Mouse (Mus musculus): ENCODE results near the gene Nacc1. TPM values are rescaled to one million over a fixed set of nuclear protein-coding genes. Genes with fewer than 3 reads are reported as not detected.
A peak's percentile ranks its signal among the peaks of the same experiment; 100 is the strongest.

Nacc1 gene
- polyA plus RNA-seq, 1 experiment from 2014 or later: 12.3 TPM

DNA sequence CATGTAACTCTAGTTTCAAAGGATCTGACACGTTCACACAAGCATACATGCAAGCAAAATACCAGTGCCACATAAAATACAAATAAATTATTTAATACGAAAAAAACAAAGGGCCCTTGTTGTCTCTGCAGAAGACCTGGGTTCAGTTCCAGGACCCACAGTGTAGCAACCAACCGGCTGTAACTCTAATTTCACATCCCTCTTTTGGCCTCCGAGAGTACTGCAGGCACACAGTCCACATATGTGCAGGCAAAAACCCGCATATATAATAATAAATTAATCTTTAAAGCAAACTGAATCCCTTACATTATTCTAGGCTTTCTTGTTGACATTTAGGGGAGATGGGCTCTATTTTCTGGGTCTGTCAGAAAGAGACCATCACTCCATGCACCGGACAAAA, 40.9 kb downstream of the Nacc1 start:
- Histone ChIP-seq H3K9me3 (replicated peaks) (no peaks in the 10 kb centered on the region), H3K36me3 (no peaks in the 10 kb centered on the region), H3K27me3 (replicated peaks) (no peaks in the 10 kb centered on the region), H3K9ac (replicated peaks) (no peak overlapping the region), H3K4me3 (replicated peaks) (no peak overlapping the region), H3K27ac (replicated peaks) (0 out of 2 replicates have a peak overlapping the region, but pooled peaks have one; percentile 37), H3K4me1 (peaks cover 11% of the 10 kb centered on the region), H3K4me2 (no peak overlapping the region)
- ATAC-seq (ENCODE audit: low FRiP score): no peak
- 59% methylated on average over 6 of the region's 6 CpGs for WGBS

- H3K4me3 ChIP-seq (replicated peaks): no peak overlapping the region
- no peak overlapping the region for H3K4me2 ChIP-seq
- no peak overlapping the region for H3K9ac ChIP-seq (replicated peaks)
- peaks cover 20% of the 10 kb centered on the region for H3K4me1 ChIP-seq
- WGBS: 80% methylated on average over 5 of the region's 5 CpGs
- no peaks in the 10 kb centered on the region for H3K36me3 ChIP-seq
- no peak for ATAC-seq (ENCODE audit: low FRiP score)
- no peaks in the 10 kb centered on the region for H3K27me3 ChIP-seq (replicated peaks)
- H3K27ac ChIP-seq (replicated peaks): no peak overlapping the region
- H3K9me3 ChIP-seq (replicated peaks): no peaks in the 10 kb centered on the region
These were observed 44.6 kb downstream of the Nacc1 start for GRCm38 (mm10) chr8:84643019-84643418.

GRCm38 (mm10) chr8:84641578-84642361, 45.9 kb downstream of the Nacc1 start:
- H3K27ac ChIP-seq (replicated peaks): no peak overlapping the region
- 94% methylated on average over 1 of the region's 1 CpGs for WGBS
- no peaks in the 10 kb centered on the region for H3K9me3 ChIP-seq (replicated peaks)

DNA sequence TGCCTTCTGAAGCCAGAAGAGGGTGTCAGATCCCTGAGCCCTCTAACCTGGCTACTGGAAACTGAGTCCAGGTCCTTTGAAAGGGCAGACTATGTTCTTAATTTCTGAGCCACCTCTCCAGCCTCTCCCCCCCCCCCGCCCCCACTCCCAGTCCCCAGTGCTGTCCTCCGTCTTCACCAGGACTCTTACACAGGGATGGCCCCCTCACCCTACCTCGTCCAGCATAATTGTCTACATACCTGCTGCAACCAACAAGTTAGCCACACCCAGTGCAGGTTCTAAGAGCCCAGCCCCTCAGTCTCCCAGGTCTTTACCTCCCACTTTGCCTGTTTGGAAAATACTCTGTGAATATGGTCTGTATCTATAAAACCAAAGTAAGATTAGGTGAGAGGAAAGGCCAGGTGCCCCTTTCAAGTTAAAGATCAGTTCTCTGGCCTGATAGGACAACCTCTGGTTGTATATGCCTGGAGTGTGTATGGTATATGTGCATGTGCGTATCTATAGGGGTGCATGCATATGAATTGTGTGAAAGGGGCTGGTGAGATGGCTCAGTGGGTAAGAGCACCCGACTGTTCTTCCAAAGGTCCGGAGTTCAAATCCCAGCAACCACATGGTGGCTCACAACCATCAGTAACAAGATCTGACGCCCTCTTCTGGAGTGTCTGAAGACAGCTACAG, 46.9 kb downstream of the Nacc1 start:
- H3K4me2 ChIP-seq: no peak overlapping the region
- H3K27ac ChIP-seq (replicated peaks): no peak overlapping the region
- H3K4me3 ChIP-seq (replicated peaks): no peak overlapping the region
- no peaks in the 10 kb centered on the region for H3K27me3 ChIP-seq (replicated peaks)
- H3K9me3 ChIP-seq (replicated peaks): no peaks in the 10 kb centered on the region
- 0 out of 2 replicates have a peak, but pooled peaks cover 3% of the 10 kb centered on the region for H3K36me3 ChIP-seq
- 77% methylated on average over 7 of the region's 7 CpGs for WGBS
- H3K4me1 ChIP-seq: peaks cover 17% of the 10 kb centered on the region
- no peak for ATAC-seq (ENCODE audit: low FRiP score)
- H3K9ac ChIP-seq (replicated peaks): no peak overlapping the region

More at GRCm38 (mm10) chr8:84641578-84642361, 45.9 kb downstream of the Nacc1 start:
- Histone ChIP-seq H3K36me3 (no peaks in the 10 kb centered on the region), H3K4me2 (no peak overlapping the region), H3K4me3 (replicated peaks) (no peak overlapping the region), H3K27me3 (replicated peaks) (no peaks in the 10 kb centered on the region), H3K9ac (replicated peaks) (no peak overlapping the region), H3K4me1 (peaks cover 12% of the 10 kb centered on the region)
- no peak for ATAC-seq (ENCODE audit: low FRiP score)

GRCm38 (mm10) chr8:84640010-84640588, 47.6 kb downstream of the Nacc1 start:
- Histone ChIP-seq H3K4me1 (peaks cover 24% of the 10 kb centered on the region), H3K36me3 (0 out of 2 replicates have a peak, but pooled peaks cover 3% of the 10 kb centered on the region), H3K27me3 (replicated peaks) (no peaks in the 10 kb centered on the region), H3K9me3 (replicated peaks) (no peaks in the 10 kb centered on the region), H3K4me3 (replicated peaks) (peak overlapping the region; percentile 42), H3K4me2 (peak overlapping the region; percentile 87), H3K27ac (replicated peaks) (peak overlapping the region; percentile 65; the same call in 1 of the 2 replicates), H3K9ac (replicated peaks) (no peak overlapping the region)
- ATAC-seq (ENCODE audit: low FRiP score): no peak
- 32% methylated on average over 9 of the region's 9 CpGs for WGBS

GRCm38 (mm10) chr8:84639162-84640009, 48.3 kb downstream of the Nacc1 start:
- peak; percentile 93 for ATAC-seq (ENCODE audit: low FRiP score)
- H3K9ac ChIP-seq (replicated peaks): peak overlapping the region; percentile 62
- no peaks in the 10 kb centered on the region for H3K27me3 ChIP-seq (replicated peaks)
- H3K4me3 ChIP-seq (replicated peaks): peak overlapping the region; percentile 42
- WGBS: under 1% methylated on average over 98 of the region's 106 CpGs
- no peaks in the 10 kb centered on the region for H3K9me3 ChIP-seq (replicated peaks)
- H3K36me3 ChIP-seq: 0 out of 2 replicates have a peak, but pooled peaks cover 3% of the 10 kb centered on the region
- peak overlapping the region; percentile 87 for H3K4me2 ChIP-seq
- H3K27ac ChIP-seq (replicated peaks): peak overlapping the region; percentile 79
- peaks cover 31% of the 10 kb centered on the region for H3K4me1 ChIP-seq

DNA sequence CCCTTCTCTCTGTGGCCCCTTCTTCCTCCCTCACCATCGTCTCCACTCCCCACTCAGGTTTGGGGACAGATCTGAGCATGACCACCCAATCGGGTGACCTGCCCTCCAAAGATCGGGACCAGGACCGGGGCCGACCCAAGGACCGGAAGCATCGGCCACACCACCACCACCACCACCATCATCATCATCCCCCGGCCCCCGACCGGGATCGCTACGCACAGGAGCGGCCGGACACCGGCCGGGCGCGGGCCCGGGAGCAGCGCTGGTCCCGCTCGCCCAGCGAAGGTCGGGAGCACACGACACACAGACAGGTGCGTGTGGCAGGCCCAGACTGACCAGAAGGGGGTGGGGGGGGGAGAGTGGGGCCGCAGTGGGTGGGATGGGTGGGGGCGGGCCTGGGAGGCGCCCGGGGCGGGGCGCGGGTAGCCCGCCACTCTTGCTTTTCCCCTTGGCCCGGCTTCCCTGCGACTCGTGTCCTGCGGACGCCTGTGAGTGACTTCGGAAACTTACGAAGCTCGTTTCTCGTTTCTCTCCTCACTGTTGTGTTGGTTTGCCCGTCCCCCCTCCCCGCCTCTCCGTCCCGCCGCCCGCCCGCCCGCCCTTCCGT, 49.0 kb downstream of the Nacc1 start:
- Histone ChIP-seq H3K4me1 (peaks cover 37% of the 10 kb centered on the region), H3K4me2 (peak overlapping the region; percentile 87), H3K9me3 (replicated peaks) (no peaks in the 10 kb centered on the region), H3K36me3 (peaks cover 9% of the 10 kb centered on the region; the same call in 1 of the 2 replicates), H3K4me3 (replicated peaks) (peak overlapping the region; percentile 42), H3K27me3 (replicated peaks) (no peaks in the 10 kb centered on the region), H3K27ac (replicated peaks) (peak overlapping the region; percentile 79), H3K9ac (replicated peaks) (peak overlapping the region; percentile 62)
- under 1% methylated on average over 39 of the region's 52 CpGs for WGBS
- peak; percentile 34 for ATAC-seq (ENCODE audit: low FRiP score)

DNA sequence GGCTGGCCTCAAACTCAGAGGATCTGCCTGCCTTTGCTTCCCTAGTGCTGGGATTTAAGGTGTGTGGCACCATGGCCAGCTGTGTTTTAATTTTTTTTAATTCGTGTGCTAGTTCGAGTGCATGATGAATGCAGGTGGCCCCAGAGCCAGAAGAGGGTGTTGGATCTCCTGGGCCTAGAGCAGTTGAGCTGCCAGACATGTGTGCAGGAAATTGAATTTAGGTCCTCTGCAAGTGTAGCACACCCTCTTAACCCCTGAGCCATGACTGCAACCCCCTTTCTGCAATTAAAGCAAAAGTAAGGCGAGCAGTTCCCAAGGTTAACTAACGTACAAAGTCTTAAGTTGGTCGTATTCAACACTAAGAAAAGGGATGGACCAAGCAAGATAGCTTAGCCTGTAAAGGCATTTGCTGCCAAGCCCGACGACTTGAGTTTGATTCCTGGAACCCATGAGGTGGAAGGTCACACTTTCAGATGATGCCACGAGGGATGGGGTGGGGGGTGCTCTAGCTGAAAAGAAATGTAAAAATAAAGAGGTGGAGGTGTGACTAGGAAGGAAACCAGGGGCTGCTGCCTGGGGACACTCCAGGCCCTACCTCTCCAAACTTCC, 49.6 kb downstream of the Nacc1 start:
- WGBS: 37% methylated on average over 8 of the region's 8 CpGs
- peak overlapping the region; percentile 79 for H3K27ac ChIP-seq (replicated peaks)
- no peak for ATAC-seq (ENCODE audit: low FRiP score)
- H3K9ac ChIP-seq (replicated peaks): peak overlapping the region; percentile 62
- peaks cover 37% of the 10 kb centered on the region for H3K4me1 ChIP-seq
- H3K9me3 ChIP-seq (replicated peaks): no peaks in the 10 kb centered on the region
- H3K4me2 ChIP-seq: peak overlapping the region; percentile 87
- no peaks in the 10 kb centered on the region for H3K27me3 ChIP-seq (replicated peaks)
- peaks cover 15% of the 10 kb centered on the region; the same call in 1 of the 2 replicates for H3K36me3 ChIP-seq
- peak overlapping the region; percentile 42 for H3K4me3 ChIP-seq (replicated peaks)

- Histone ChIP-seq H3K36me3 (peaks cover 22% of the 10 kb centered on the region), H3K9ac (replicated peaks) (no peak overlapping the region; the same call in 1 of the 2 replicates), H3K4me3 (replicated peaks) (no peak overlapping the region), H3K4me2 (no peak overlapping the region), H3K27ac (replicated peaks) (no peak overlapping the region), H3K27me3 (replicated peaks) (no peaks in the 10 kb centered on the region), H3K4me1 (peaks cover 37% of the 10 kb centered on the region), H3K9me3 (replicated peaks) (no peaks in the 10 kb centered on the region)
- no peak for ATAC-seq (ENCODE audit: low FRiP score)
- 85% methylated on average over 17 of the region's 17 CpGs for WGBS
These were observed 51.5 kb downstream of the Nacc1 start for GRCm38 (mm10) chr8:84636051-84636691.

- Histone ChIP-seq H3K4me1 (peaks cover 37% of the 10 kb centered on the region), H3K27me3 (replicated peaks) (no peaks in the 10 kb centered on the region), H3K4me2 (no peak overlapping the region), H3K4me3 (replicated peaks) (no peak overlapping the region), H3K27ac (replicated peaks) (peak overlapping the region; percentile 72), H3K9ac (replicated peaks) (no peak overlapping the region; the same call in 1 of the 2 replicates), H3K36me3 (peaks cover 22% of the 10 kb centered on the region), H3K9me3 (replicated peaks) (no peaks in the 10 kb centered on the region)
- WGBS: 55% methylated on average over 14 of the region's 14 CpGs
- ATAC-seq (ENCODE audit: low FRiP score): no peak
These were observed 52.1 kb downstream of the Nacc1 start for GRCm38 (mm10) chr8:84635397-84636050.

Data from neural tube, embryonic 15.5 days (tissue).